Mouse (Mus musculus) stomach, embryonic 15.5 days (tissue): ENCODE measurements around the gene Zbtb14. TPM values are rescaled to one million over a fixed set of nuclear protein-coding genes. Genes with fewer than 3 reads are reported as not detected.

Source experiments
- ATAC-seq: fragments of 200-750 bp; cut with Nextera tagmentation; 2 replicates; pipeline ENCODE4 v1.8.0; 2017; ENCODE audit warnings: low read depth, moderate number of reproducible peaks, moderate TSS enrichment; ENCODE audit not compliant: insufficient read depth, low FRiP score
- H3K27ac ChIP-seq: fragments of 300-500 bp; sonication (generic); 2 replicates; pipeline ENCODE4 v1.5.1; 2015; ENCODE audit warnings: mild to moderate bottlenecking, inconsistent platforms
- H3K27me3 ChIP-seq: fragments of 300-500 bp; sonication (generic); replicated peaks from 2 replicates; pipeline ENCODE4 v1.6.1; 2015; ENCODE audit warnings: inconsistent platforms
- H3K36me3 ChIP-seq: fragments of 300-500 bp; sonication (generic); 2 replicates; pipeline ENCODE4 v1.6.1; 2015; ENCODE audit warnings: inconsistent platforms
- H3K4me1 ChIP-seq: fragments of 300-500 bp; sonication (generic); 2 replicates; pipeline ENCODE4 v1.6.1; 2015; ENCODE audit warnings: inconsistent platforms
- H3K4me2 ChIP-seq: fragments of 300-500 bp; sonication (generic); 2 replicates; pipeline ENCODE4 v1.6.1; 2015; ENCODE audit warnings: mild to moderate bottlenecking, inconsistent platforms
- H3K4me3 ChIP-seq: fragments of 300-500 bp; sonication (generic); replicated peaks from 2 replicates; pipeline ENCODE4 v1.5.1; 2015; ENCODE audit warnings: inconsistent platforms
- H3K9ac ChIP-seq: fragments of 300-500 bp; sonication (generic); 2 replicates; pipeline ENCODE4 v1.6.1; 2015; ENCODE audit warnings: inconsistent platforms
- H3K9me3 ChIP-seq: fragments of 300-500 bp; sonication (generic); 2 replicates; pipeline ENCODE4 v1.6.1; 2016; ENCODE audit warnings: inconsistent platforms
- WGBS: fragments of 180-500 bp; shearing (Covaris S2); methylation state at CpG from one replicate; pipeline ENCODE4 v1.1.7; 2015; 5-methylcytosine and 5-hydroxymethylcytosine counted together
- polyA plus RNA-seq: library from polyadenylated mRNA; unstranded; fragments of >200 nt; fragmentation: Nextera tagmentation; extraction: Ambion mirVana; gene quantifications from 2 replicates; pipeline ENCODE4 v1.2.1, GENCODE M21; 2015

Zbtb14 gene
- 18.4 and 19.0 TPM in 2 replicates for polyA plus RNA-seq

DNA sequence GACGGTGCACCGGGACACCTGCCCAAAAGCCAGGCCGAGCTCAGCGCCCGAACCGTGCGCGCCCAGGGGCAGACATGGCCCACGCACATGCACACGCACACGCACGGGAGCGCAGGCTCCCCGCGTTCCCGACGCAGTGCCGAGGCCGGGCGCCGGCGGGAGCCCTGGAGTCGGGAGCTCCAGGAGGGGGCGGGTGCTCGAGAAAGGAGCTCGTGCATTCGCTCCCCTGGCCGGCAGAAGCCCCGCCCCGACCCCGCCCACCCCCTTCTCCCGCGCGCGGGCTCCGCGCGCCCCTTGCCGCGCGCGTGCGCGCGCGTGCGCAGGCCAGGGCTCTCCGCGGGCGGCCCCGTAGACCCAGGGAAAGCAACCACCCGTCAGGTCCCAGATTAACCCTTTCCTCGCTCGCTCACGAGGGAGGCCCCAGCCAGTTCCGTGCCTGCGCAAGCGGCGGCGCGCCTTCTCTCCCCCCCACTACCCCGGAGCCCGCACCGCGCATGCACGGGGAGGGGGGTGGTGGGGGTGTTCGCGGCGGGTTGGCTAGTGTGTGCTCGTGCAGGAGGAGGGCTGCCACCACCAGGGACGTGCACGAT, at the start of gene Zbtb14:
TSS of gene Zbtb14 (plus strand) at position 540 of the 590 bp plus-strand sequence.
- peak within 1 kb of the TSS; percentile 100 for H3K27ac ChIP-seq
- peak; percentile 93 for ATAC-seq
- no peaks in the 10 kb centered on the region for H3K27me3 ChIP-seq
- H3K4me3 ChIP-seq, result peak within 1 kb of the TSS; percentile 77
- WGBS, result 0% methylated on average over 47 of the region's 72 CpGs
- no peaks in the 10 kb centered on the region for H3K9me3 ChIP-seq
- peak within 1 kb of the TSS; percentile 82 for H3K4me2 ChIP-seq
- H3K9ac ChIP-seq, result peak within 1 kb of the TSS; percentile 83
- H3K4me1 ChIP-seq, result peaks cover 7% of the 10 kb centered on the region; the same call in 1 of the 2 replicates
- H3K36me3 ChIP-seq, result peaks cover 7% of the 10 kb centered on the region

DNA sequence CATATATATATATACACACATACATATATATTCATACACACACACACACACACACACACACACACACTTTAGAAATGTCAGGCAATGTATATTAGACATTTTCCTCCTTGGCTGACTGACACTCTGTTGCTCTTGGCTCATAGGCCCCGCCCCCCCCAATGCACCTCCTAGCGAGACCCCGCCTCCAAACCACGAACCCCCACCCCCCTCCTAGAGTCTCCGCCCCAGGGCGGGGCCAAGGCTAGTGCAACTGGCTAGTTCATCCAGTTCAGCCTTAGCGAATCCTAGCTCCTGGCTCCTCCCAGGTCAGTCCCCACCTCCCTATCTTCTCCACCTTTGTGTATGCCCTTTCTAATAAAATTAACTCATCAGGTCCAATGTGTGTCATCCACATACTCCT, 36.8 kb upstream of the Zbtb14 start:
- H3K9ac ChIP-seq, result no peak overlapping the region
- no peak overlapping the region for H3K27ac ChIP-seq
- H3K9me3 ChIP-seq, result no peaks in the 10 kb centered on the region
- no peak overlapping the region for H3K4me2 ChIP-seq
- no peaks in the 10 kb centered on the region for H3K4me1 ChIP-seq
- ATAC-seq, result no peak
- H3K27me3 ChIP-seq, result no peaks in the 10 kb centered on the region
- no peak overlapping the region for H3K4me3 ChIP-seq
- 88% methylated on average over 7 of the region's 7 CpGs for WGBS
- no peaks in the 10 kb centered on the region for H3K36me3 ChIP-seq

DNA sequence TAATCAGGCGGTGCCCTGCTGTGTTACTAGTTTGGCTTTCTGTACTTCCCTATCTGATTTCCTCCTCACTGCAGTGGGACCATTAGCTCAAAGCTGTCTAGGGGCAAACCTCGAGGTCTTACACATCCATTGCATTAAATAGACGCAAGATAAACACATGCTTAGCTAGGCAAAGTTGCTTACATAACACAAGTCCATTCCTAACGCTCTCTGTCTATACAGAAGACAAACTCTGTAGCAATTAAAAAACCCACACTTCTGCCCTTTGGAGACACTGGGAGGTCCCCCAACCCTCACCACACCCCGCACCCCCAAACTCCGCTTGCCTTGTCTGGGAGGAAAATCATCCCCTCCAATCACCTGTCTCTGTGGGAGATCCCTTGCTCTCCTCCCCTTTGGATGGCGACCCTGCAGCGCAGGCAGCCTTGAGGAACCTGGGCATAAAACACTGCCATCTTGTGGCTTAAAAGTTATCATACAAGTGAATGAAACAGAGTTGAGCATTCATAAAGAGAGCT, 33.8 kb upstream of the Zbtb14 start:
- WGBS, result 15% methylated on average over 8 of the region's 8 CpGs
- H3K9ac ChIP-seq, result no peak overlapping the region
- H3K36me3 ChIP-seq, result no peaks in the 10 kb centered on the region
- H3K4me3 ChIP-seq, result no peak overlapping the region
- H3K9me3 ChIP-seq, result no peaks in the 10 kb centered on the region
- 0 out of 2 replicates have a peak, but pooled peaks have one; percentile 35 for ATAC-seq
- no peaks in the 10 kb centered on the region for H3K4me1 ChIP-seq
- no peaks in the 10 kb centered on the region for H3K27me3 ChIP-seq
- H3K27ac ChIP-seq, result no peak overlapping the region
- H3K4me2 ChIP-seq, result no peak overlapping the region

DNA sequence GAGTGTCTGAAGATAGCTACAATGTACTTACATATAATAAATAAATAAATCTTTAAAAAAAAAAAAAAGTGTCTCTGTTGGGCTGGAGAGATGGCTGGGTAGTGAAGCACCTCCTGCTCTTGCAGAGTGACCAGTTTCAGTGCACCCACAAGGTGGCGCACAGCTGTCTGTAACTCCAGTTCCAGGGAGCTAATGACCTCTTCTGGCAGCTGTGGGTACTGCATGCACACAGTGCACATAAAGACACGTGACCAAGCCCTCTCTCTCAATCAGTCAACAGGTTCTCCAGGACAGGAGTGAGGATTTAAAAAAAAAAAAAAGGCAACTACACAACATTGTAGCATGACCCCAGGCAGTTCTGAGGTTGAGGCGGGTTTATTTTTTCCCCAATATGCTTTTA, 17.8 kb upstream of the Zbtb14 start:
- Histone ChIP-seq H3K9ac (no peak overlapping the region), H3K4me3 (no peak overlapping the region), H3K27ac (no peak overlapping the region), H3K27me3 (no peaks in the 10 kb centered on the region), H3K36me3 (no peaks in the 10 kb centered on the region), H3K9me3 (no peaks in the 10 kb centered on the region), H3K4me1 (no peaks in the 10 kb centered on the region), H3K4me2 (no peak overlapping the region)
- ATAC-seq, result no peak
- 90% methylated on average over 3 of the region's 3 CpGs for WGBS

DNA sequence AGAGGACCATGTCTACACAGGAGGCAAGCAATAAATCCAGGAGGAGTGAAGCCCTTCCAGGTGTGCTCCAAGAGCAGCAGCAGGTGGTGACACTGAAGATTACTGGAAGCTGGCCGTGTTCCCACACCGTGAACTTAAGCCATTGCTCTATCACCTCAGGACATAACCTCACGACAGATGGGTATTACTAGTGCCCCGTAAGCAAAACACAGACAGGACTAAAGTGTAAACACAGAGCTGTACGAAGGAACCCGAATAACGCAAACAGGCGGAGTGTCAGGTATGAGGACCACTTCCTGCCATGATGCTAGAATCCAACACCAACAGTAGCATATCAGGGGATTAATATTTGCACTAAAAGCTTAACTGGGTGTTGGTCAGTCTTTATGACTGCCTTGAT, 2.0 kb upstream of the Zbtb14 start:
- Histone ChIP-seq H3K4me2 (no peak overlapping the region), H3K4me1 (peaks cover 7% of the 10 kb centered on the region; the same call in 1 of the 2 replicates), H3K27me3 (no peaks in the 10 kb centered on the region), H3K4me3 (no peak overlapping the region), H3K36me3 (no peaks in the 10 kb centered on the region), H3K9ac (no peak overlapping the region), H3K9me3 (no peaks in the 10 kb centered on the region), H3K27ac (no peak overlapping the region)
- ATAC-seq, result no peak
- 61% methylated on average over 8 of the region's 8 CpGs for WGBS

DNA sequence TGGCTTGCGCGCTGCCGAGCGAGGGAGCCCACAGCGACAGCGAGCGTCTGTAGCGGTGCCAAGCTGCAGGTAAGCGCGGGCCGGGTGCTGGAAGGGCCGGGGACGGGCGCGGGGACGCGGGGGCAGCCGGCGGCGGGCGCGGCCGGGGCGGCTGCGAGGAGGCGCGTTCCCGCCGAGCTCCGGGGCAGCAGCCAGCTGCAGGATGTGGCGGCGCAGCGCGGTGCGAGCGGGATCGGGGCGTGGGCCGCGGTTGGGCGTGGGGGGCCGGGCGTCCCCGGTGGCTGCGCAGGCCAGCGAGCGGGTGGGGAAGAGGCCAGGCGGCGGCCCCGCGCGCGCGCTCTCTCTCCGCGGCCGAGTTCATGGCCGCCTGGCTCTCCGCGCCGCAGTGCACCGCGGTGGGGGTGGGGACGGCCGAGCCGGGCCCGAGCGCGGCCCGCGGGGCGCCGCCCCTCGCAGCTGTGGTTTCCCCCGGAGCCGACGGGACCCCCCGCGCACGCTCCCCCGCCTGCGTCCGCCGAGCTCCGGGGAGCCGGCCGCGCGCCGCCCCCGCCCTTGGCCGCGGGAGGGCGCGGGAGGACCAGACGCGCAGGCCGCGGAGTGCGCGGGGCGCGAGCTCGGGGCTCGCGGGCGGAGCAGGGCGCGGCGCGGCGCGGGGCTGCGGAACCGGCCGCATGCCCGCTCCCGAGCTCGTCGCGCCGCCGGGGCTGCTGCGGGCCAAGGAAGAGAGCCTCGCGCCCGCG, 521 bp downstream of the Zbtb14 start:
- Histone ChIP-seq H3K36me3 (peaks cover 10% of the 10 kb centered on the region), H3K4me3 (peak overlapping the region; percentile 77), H3K9me3 (no peaks in the 10 kb centered on the region), H3K4me1 (peaks cover 7% of the 10 kb centered on the region; the same call in 1 of the 2 replicates), H3K27ac (peak overlapping the region; percentile 100), H3K27me3 (no peaks in the 10 kb centered on the region), H3K9ac (peak overlapping the region; percentile 83), H3K4me2 (peak overlapping the region; percentile 82)
- WGBS, result under 1% methylated on average over 91 of the region's 128 CpGs
- peak; percentile 66 for ATAC-seq

DNA sequence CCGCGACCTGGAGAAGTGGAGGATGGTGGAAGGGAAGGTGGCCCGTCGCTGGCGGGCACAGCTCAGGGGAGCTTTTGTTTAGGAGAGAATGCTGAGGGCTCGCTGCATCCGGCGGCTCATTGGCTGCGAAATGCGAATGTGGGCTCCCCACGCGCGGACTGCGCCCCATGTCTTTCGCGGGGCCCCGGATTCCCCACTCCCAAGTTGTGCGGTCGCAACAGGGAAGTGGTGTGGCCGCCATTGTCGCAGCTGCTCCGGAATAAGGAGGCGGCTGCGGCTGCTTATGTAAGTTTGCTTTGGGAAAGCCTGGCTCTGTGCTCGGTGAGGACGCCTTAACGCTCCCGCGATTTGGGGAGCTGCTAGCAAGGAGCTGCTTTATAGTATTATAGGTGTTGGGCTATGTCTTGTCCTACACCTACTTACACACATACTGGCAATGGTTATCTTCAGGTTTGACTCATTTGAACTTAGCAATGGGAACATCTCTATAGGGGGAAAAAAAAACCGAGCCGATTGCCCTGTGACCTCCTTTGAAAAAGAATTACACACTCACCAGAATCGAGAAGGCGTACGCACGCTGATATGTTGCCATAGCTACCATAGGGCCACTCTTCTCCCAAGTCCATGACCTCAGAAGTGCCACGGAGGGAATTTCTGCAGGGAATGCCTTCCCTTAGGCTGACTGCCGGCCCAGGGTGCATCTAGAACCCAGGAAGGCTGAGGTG, 1.3 kb downstream of the Zbtb14 start:
- ATAC-seq, result no peak
- H3K4me3 ChIP-seq, result peak overlapping the region; percentile 77
- no peaks in the 10 kb centered on the region for H3K9me3 ChIP-seq
- peak overlapping the region; percentile 83 for H3K9ac ChIP-seq
- H3K4me2 ChIP-seq, result peak overlapping the region; percentile 82
- under 1% methylated on average over 37 of the region's 37 CpGs for WGBS
- H3K27me3 ChIP-seq, result no peaks in the 10 kb centered on the region
- peak overlapping the region; percentile 100 for H3K27ac ChIP-seq
- peaks cover 7% of the 10 kb centered on the region; the same call in 1 of the 2 replicates for H3K4me1 ChIP-seq
- H3K36me3 ChIP-seq, result peaks cover 10% of the 10 kb centered on the region

DNA sequence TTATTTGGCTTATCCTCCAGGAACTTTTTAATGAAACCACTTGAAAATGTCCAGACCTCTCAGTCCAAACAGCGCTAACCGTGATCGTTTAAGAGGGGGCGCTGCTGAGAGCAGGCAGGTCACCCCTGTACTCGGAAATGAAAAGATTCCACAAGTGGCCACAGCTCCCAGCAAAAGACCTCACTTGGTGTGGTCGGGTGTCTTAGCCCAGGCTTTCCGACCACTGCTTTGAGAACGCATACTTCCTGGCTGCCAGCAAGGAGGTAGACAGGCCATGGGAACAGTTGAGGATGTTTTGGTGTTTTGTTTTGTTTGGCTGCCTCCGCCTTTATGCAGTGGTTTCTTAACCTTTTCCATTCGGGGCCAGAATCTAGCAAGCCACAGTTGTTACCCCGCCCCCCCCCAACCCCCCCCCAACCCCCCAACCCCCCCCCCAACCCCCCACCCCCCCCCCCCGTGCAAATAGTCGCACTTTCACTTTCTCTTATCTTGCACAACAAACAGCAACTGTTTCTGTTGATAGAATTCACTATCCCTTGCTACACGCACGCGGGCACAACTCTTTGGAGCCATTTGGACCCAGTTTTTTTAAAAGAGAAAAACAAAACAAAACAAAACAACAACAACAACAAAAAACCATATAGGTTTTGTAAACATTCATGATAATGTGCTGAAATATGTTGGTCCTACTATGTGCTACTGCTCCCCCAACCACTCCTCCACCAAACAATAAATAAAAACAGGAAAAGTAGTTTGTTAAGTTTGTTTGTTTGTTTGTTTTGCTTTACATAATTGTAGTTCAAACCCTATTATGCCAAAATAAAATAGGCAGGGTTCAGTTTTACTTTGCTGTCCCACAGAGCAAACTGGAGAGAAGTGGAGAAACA, 13.5 kb downstream of the Zbtb14 start:
- Histone ChIP-seq H3K27ac (no peak overlapping the region), H3K4me3 (no peak overlapping the region), H3K36me3 (no peaks in the 10 kb centered on the region), H3K9me3 (no peaks in the 10 kb centered on the region), H3K4me1 (no peaks in the 10 kb centered on the region), H3K9ac (no peak overlapping the region), H3K27me3 (no peaks in the 10 kb centered on the region), H3K4me2 (no peak overlapping the region)
- no peak for ATAC-seq
- 34% methylated on average over 16 of the region's 16 CpGs for WGBS

DNA sequence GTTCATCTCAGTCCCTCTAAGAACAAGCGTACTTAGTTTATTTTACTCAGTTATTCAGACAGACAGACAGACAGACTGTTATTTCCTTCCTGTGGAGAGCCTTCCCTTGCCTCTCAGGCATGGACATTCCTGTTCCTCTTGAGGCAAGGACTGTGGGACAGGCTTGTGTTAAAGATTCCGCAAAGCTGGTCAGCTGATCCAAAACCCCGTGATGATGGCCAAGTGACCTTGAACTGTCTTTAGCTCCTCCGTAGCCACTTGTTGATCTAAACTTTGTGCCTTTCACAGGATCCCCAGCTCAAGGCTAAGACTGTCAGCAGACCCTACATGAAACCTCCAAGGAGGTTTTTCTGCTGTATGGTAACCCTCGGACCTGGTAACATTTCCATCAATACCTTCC, 14.3 kb downstream of the Zbtb14 start:
- Histone ChIP-seq H3K4me3 (no peak overlapping the region), H3K27ac (no peak overlapping the region), H3K4me2 (no peak overlapping the region), H3K27me3 (no peaks in the 10 kb centered on the region), H3K36me3 (no peaks in the 10 kb centered on the region), H3K9ac (no peak overlapping the region), H3K9me3 (no peaks in the 10 kb centered on the region), H3K4me1 (no peaks in the 10 kb centered on the region)
- WGBS, result 59% methylated on average over 5 of the region's 5 CpGs
- no peak for ATAC-seq

DNA sequence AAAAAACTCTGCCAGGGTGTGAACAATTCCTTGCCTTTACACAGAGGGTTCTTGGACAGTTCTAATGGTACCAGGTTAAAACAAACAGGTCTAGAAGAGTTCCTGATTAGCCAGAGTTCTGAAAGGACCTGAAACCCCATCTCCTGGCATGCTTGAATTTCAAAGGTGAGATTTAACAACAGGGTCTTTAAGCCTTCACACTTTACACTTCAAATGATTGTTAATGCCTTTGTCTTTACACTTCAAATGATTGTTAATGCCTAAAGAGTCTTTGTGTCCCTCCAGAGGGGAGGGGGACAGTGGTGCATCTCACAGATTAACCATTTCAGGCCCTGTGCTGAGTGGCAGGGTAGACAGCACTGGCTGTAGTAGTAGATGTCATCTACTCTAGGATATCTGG, 15.2 kb downstream of the Zbtb14 start:
- no peak overlapping the region for H3K4me3 ChIP-seq
- H3K4me1 ChIP-seq, result no peaks in the 10 kb centered on the region
- no peaks in the 10 kb centered on the region for H3K9me3 ChIP-seq
- no peaks in the 10 kb centered on the region for H3K27me3 ChIP-seq
- no peak overlapping the region for H3K4me2 ChIP-seq
- H3K9ac ChIP-seq, result no peak overlapping the region
- ATAC-seq, result no peak
- H3K27ac ChIP-seq, result no peak overlapping the region
- no peaks in the 10 kb centered on the region for H3K36me3 ChIP-seq

DNA sequence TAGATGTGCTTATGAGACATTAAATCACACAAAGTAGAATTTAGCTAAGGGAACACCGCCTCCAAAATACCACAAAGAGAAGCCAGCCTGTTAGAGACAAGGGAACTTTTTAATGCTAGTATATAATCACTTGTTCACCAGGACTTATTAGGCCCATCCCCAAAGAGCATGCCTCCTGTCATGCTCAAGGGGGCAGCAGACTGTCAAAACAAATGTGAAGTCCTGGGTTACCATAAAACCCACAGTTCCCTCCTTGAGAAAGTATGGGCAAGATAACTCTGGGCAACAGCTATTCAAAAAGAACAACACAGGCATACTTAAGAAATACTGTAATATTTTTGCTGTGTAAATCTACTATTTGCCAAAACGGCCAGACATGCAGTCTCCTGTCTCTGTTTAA, 18.3 kb downstream of the Zbtb14 start:
- Histone ChIP-seq H3K4me2 (no peak overlapping the region), H3K27me3 (no peaks in the 10 kb centered on the region), H3K9me3 (no peaks in the 10 kb centered on the region), H3K27ac (no peak overlapping the region), H3K36me3 (no peaks in the 10 kb centered on the region), H3K9ac (no peak overlapping the region), H3K4me3 (no peak overlapping the region), H3K4me1 (no peaks in the 10 kb centered on the region)
- no peak for ATAC-seq
- 76% methylated on average over 2 of the region's 2 CpGs for WGBS
